ENCODE assay signal across 8 mouse cellular contexts in the genomic region with DNA sequence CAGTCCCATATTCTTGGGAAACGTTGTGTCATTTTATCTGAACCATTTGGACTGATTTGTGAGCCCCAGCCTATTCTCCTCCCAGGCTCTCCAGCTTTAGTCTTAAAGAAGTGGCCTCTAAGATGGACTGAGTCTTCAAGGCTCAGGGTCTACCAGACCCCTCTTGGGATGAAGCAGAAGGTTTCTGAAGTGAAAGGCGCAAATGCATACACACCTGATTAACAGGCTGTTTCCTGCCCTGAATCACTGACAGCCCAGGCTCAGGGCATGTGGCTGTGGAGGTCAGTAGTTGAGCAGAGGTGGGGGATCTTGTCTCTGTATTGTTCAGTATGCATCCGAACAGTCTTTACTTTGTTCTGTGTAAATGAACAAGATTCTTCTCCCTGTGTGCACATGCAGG. TPM values are rescaled to one million over a fixed set of nuclear protein-coding genes. Genes with fewer than 3 reads are reported as not detected.
DNase-seq lines count a peak whose midpoint lies in the region; ATAC-seq and TF ChIP-seq lines count a peak whose summit lies in the region.

No protein-coding gene starts in this region.

- H3K4me3 ChIP-seq in lung, embryonic 14.5 days (ENCODE audit: low read depth, low read length), result peak overlapping the region; percentile 88
- peak overlapping the region; percentile 89; the same call in 1 of the 2 replicates for H3K4me3 ChIP-seq in embryonic facial prominence, embryonic 14.5 days (ENCODE audit: low read depth, low read length)
- peak overlapping the region; percentile 95 for H3K4me3 ChIP-seq in limb, embryonic 13.5 days
- H3K4me3 ChIP-seq in neural tube, embryonic 14.5 days (ENCODE audit: low read depth, low read length), result no peak overlapping the region

- WGBS in lung, embryonic 14.5 days, result 53% methylated on average over 3 of the region's 3 CpGs
- 79% methylated on average over 3 of the region's 3 CpGs for WGBS in embryonic facial prominence, embryonic 14.5 days
- WGBS in limb, embryonic 13.5 days, result 74% methylated on average over 3 of the region's 3 CpGs
- WGBS in neural tube, embryonic 14.5 days, result 79% methylated on average over 3 of the region's 3 CpGs

- no peaks in the 10 kb centered on the region for H3K9me3 ChIP-seq in lung, embryonic 14.5 days (ENCODE audit: low read depth, low read length)
- no peaks in the 10 kb centered on the region for H3K9me3 ChIP-seq in embryonic facial prominence, embryonic 14.5 days (ENCODE audit: control insufficient read depth, low read length)
- no peaks in the 10 kb centered on the region for H3K9me3 ChIP-seq in limb, embryonic 13.5 days
- no peaks in the 10 kb centered on the region for H3K9me3 ChIP-seq in neural tube, embryonic 14.5 days (ENCODE audit: control insufficient read depth, low read length)

- DNase-seq in lung, embryonic 14.5 days, result peak; percentile 11
- no peak for DNase-seq in lung, postnatal 14 days
- no peak for DNase-seq in embryonic facial prominence, embryonic 14.5 days (ENCODE audit: low spot score)
- no peak for DNase-seq in urinary bladder, postnatal 4 days (ENCODE audit: low spot score in 2 of 2)
- no peak for DNase-seq in spleen, postnatal 14 days (ENCODE audit: low spot score in 2 of 2)
- DNase-seq in ovary, postnatal 14 days (ENCODE audit: low spot score), result no peak

- peak overlapping the region; percentile 95; the same call in 1 of the 2 replicates for H3K9ac ChIP-seq in lung, embryonic 14.5 days
- H3K9ac ChIP-seq in embryonic facial prominence, embryonic 14.5 days (ENCODE audit: low read depth, low read length), result peak overlapping the region; percentile 97
- peak overlapping the region; percentile 98 for H3K9ac ChIP-seq in limb, embryonic 13.5 days
- H3K9ac ChIP-seq in neural tube, embryonic 14.5 days (replicated peaks; ENCODE audit: low read depth, low read length), result no peak overlapping the region

- H3K27me3 ChIP-seq in lung, embryonic 14.5 days (ENCODE audit: insufficient read depth, low read length), result no peaks in the 10 kb centered on the region
- H3K27me3 ChIP-seq in embryonic facial prominence, embryonic 14.5 days (replicated peaks; ENCODE audit: control insufficient read depth, insufficient read depth, low read length), result no peaks in the 10 kb centered on the region
- no peaks in the 10 kb centered on the region for H3K27me3 ChIP-seq in limb, embryonic 13.5 days
- 0 out of 2 replicates have a peak, but pooled peaks cover 3% of the 10 kb centered on the region for H3K27me3 ChIP-seq in neural tube, embryonic 14.5 days (ENCODE audit: control insufficient read depth, insufficient read depth, low read length)

- H3K27ac ChIP-seq in lung, embryonic 14.5 days (ENCODE audit: low read depth), result no peak overlapping the region
- H3K27ac ChIP-seq in embryonic facial prominence, embryonic 14.5 days (replicated peaks; ENCODE audit: low read depth, low read length), result no peak overlapping the region
- H3K27ac ChIP-seq in limb, embryonic 13.5 days, result no peak overlapping the region
- H3K27ac ChIP-seq in neural tube, embryonic 14.5 days (ENCODE audit: low read depth, low read length), result 0 out of 2 replicates have a peak overlapping the region, but pooled peaks have one; percentile 75

- ATAC-seq in lung, embryonic 14.5 days (ENCODE audit: insufficient read depth), result peak; percentile 14; the same call in 1 of the 2 replicates
- ATAC-seq in embryonic facial prominence, embryonic 14.5 days (ENCODE audit: low read depth), result no peak
- ATAC-seq in limb, embryonic 13.5 days (ENCODE audit: low FRiP score, low read depth), result no peak
- ATAC-seq in neural tube, embryonic 14.5 days (ENCODE audit: low read depth), result peak; percentile 6; the same call in 1 of the 2 replicates

- H3K36me3 ChIP-seq in lung, embryonic 14.5 days (ENCODE audit: insufficient read depth), result peaks cover 27% of the 10 kb centered on the region
- H3K36me3 ChIP-seq in embryonic facial prominence, embryonic 14.5 days (ENCODE audit: control insufficient read depth, insufficient read depth, low read length), result peaks cover 25% of the 10 kb centered on the region
- peaks cover 24% of the 10 kb centered on the region for H3K36me3 ChIP-seq in limb, embryonic 13.5 days
- no peaks in the 10 kb centered on the region; the same call in 1 of the 2 replicates for H3K36me3 ChIP-seq in neural tube, embryonic 14.5 days (ENCODE audit: control insufficient read depth, insufficient read depth, low read length)

- peaks cover 5% of the 10 kb centered on the region for H3K4me1 ChIP-seq in lung, embryonic 14.5 days (ENCODE audit: insufficient read depth)
- H3K4me1 ChIP-seq in embryonic facial prominence, embryonic 14.5 days (ENCODE audit: control insufficient read depth, insufficient read depth, low read length), result peaks cover 6% of the 10 kb centered on the region; the same call in 1 of the 2 replicates
- H3K4me1 ChIP-seq in limb, embryonic 13.5 days, result peaks cover 22% of the 10 kb centered on the region
- H3K4me1 ChIP-seq in neural tube, embryonic 14.5 days (ENCODE audit: control insufficient read depth, insufficient read depth, low read length), result peaks cover 8% of the 10 kb centered on the region; the same call in 1 of the 2 replicates

- TF ChIP-seq CTCF in lung, embryonic 14.5 days (IDR thresholded peaks at IDR 0.05; ENCODE audit: low read depth), result no peak

- peak overlapping the region; percentile 73 for H3K4me2 ChIP-seq in lung, embryonic 14.5 days
- H3K4me2 ChIP-seq in embryonic facial prominence, embryonic 14.5 days (ENCODE audit: low read depth, low read length), result peak overlapping the region; percentile 75
- peak overlapping the region; percentile 83 for H3K4me2 ChIP-seq in limb, embryonic 13.5 days (replicated peaks)
- peak overlapping the region; percentile 86 for H3K4me2 ChIP-seq in neural tube, embryonic 14.5 days (ENCODE audit: low read depth, low read length)

RNA-seq across cellular contexts. Expression of a gene that starts 0.9 kb away (rescaled TPM):
- 216 and 219 TPM in 2 replicates for polyA plus RNA-seq in lung, embryonic 14.5 days (2014; fragmentation: Nextera tagmentation; extraction: Ambion mirVana)
- polyA plus RNA-seq in embryonic facial prominence, embryonic 14.5 days (2014; fragmentation: Nextera tagmentation; extraction: Ambion mirVana), result 150 and 168 TPM in 2 replicates
- 157 and 161 TPM in 2 replicates for polyA plus RNA-seq in limb, embryonic 13.5 days (2015; fragmentation: Nextera tagmentation; extraction: Ambion mirVana)
- polyA plus RNA-seq in neural tube, embryonic 14.5 days (2014; fragmentation: Nextera tagmentation; extraction: Ambion mirVana), result 93.0 and 103 TPM in 2 replicates

RNA-seq across cellular contexts. Expression of a gene that starts 49.7 kb away (rescaled TPM):
- polyA plus RNA-seq in lung, embryonic 14.5 days (2014; fragmentation: Nextera tagmentation; extraction: Ambion mirVana), result 36.8 and 44.0 TPM in 2 replicates
- 44.5 and 45.4 TPM in 2 replicates for polyA plus RNA-seq in embryonic facial prominence, embryonic 14.5 days (2014; fragmentation: Nextera tagmentation; extraction: Ambion mirVana)
- 49.3 and 58.4 TPM in 2 replicates for polyA plus RNA-seq in limb, embryonic 13.5 days (2015; fragmentation: Nextera tagmentation; extraction: Ambion mirVana)
- polyA plus RNA-seq in neural tube, embryonic 14.5 days (2014; fragmentation: Nextera tagmentation; extraction: Ambion mirVana), result 47.8 and 56.3 TPM in 2 replicates

RNA-seq across cellular contexts. Expression of a gene that starts 49.7 kb away (rescaled TPM):
- polyA plus RNA-seq in lung, embryonic 14.5 days (2014; fragmentation: Nextera tagmentation; extraction: Ambion mirVana), result 26.2 TPM in 2 replicates
- polyA plus RNA-seq in embryonic facial prominence, embryonic 14.5 days (2014; fragmentation: Nextera tagmentation; extraction: Ambion mirVana), result 27.5 and 28.7 TPM in 2 replicates
- polyA plus RNA-seq in limb, embryonic 13.5 days (2015; fragmentation: Nextera tagmentation; extraction: Ambion mirVana), result 29.7 and 31.5 TPM in 2 replicates
- polyA plus RNA-seq in neural tube, embryonic 14.5 days (2014; fragmentation: Nextera tagmentation; extraction: Ambion mirVana), result 36.8 and 39.5 TPM in 2 replicates

RNA-seq across cellular contexts. Expression of a gene that starts 58.9 kb away (rescaled TPM):
- not detected in 2 replicates for polyA plus RNA-seq in lung, embryonic 14.5 days (2014; fragmentation: Nextera tagmentation; extraction: Ambion mirVana)
- polyA plus RNA-seq in embryonic facial prominence, embryonic 14.5 days (2014; fragmentation: Nextera tagmentation; extraction: Ambion mirVana), result not detected in 2 replicates
- polyA plus RNA-seq in limb, embryonic 13.5 days (2015; fragmentation: Nextera tagmentation; extraction: Ambion mirVana), result not detected in 2 replicates
- polyA plus RNA-seq in neural tube, embryonic 14.5 days (2014; fragmentation: Nextera tagmentation; extraction: Ambion mirVana), result not detected in 2 replicates

Comparison
In these comparisons a context has a peak if more than half of its experiments do, and no peak if none do; other contexts are left out.
1. ATAC-seq: peak in lung, embryonic 14.5 days (single experiment) and neural tube, embryonic 14.5 days (single experiment); none in embryonic facial prominence, embryonic 14.5 days (single experiment) and limb, embryonic 13.5 days (single experiment).
2. Peak in every context shown above with its lines, with median percentiles within 50 percentile points of each other: H3K4me2 ChIP-seq.